ENCODE assay signal across 12 mouse cellular contexts in the genomic region with DNA sequence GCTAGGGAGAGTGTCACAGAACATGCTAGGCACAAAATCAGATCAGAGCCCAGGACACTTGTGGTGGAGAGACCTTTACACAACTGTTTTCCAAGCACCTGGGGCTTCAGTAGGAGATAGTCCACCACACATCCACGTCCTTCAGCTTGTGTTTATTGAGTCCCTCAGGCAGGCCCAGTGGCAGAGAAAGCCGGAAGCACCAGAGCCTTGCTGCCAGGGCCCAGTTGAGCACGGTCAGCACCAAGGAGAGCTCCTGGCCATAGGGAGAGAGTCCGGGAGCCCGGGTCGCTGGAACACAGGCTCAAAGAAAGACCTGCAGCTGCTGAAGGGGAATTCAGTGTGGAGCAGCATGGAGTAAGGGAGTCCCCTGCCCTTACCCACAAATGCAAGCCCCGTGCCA. TPM values are rescaled to one million over a fixed set of nuclear protein-coding genes. Genes with fewer than 3 reads are reported as not detected.
DNase-seq lines count a peak whose midpoint lies in the region; ATAC-seq lines count a peak whose summit lies in the region.
"Had no signal": no experiment of that assay in that cellular context is flagged by ENCODE, and none has a peak within 500 bp of the region (broad histone marks: within the 10 kb centered on the region; RNA-seq: fewer than 3 reads in every experiment).

No protein-coding gene starts in this region.

- ATAC-seq in limb, embryonic 11.5 days (ENCODE audit: insufficient number of reproducible peaks, low FRiP score, low TSS enrichment, low read depth), result no peak
- no peak for ATAC-seq in megakaryocyte-erythroid progenitor cell, adult 5-6 weeks (replicated peaks; ENCODE audit: low FRiP score, low TSS enrichment, poor library complexity, severe bottlenecking)

- H3K27ac ChIP-seq in limb, embryonic 11.5 days (replicated peaks; ENCODE audit: low read depth, low read length), result no peak overlapping the region
- H3K27ac ChIP-seq: heart, embryonic 13.5 days; liver, embryonic 14.5 days had no signal

- no peaks in the 10 kb centered on the region for H3K36me3 ChIP-seq in limb, embryonic 11.5 days (ENCODE audit: control insufficient read depth, insufficient read depth, low read length)
- H3K36me3 ChIP-seq: heart, embryonic 13.5 days had no signal

- WGBS in limb, embryonic 11.5 days, result 5% methylated on average over 7 of the region's 7 CpGs

- H3K4me3 ChIP-seq in limb, embryonic 11.5 days (ENCODE audit: low read depth, low read length), result no peak overlapping the region
- H3K4me3 ChIP-seq: heart, embryonic 13.5 days had no signal

- H3K9me3 ChIP-seq in limb, embryonic 11.5 days (ENCODE audit: control insufficient read depth, low read length), result no peaks in the 10 kb centered on the region
- H3K9me3 ChIP-seq: heart, embryonic 13.5 days had no signal

- no peak overlapping the region for H3K4me2 ChIP-seq in limb, embryonic 11.5 days (ENCODE audit: low read depth, severe bottlenecking)
- H3K4me2 ChIP-seq: heart, embryonic 13.5 days had no signal

- DNase-seq in heart, postnatal 4 days, result peak; percentile 81
- DNase-seq in heart, adult 18-20 months, result no peak
- peak; percentile 58 for DNase-seq in 3T3-L1 (ENCODE audit: low read depth, low spot score)
- peak; percentile 68 for DNase-seq in adrenal gland, postnatal 25 days
- DNase-seq in limb, embryonic 11.5 days (ENCODE audit: low spot score), result peak; percentile 90
- DNase-seq in left cerebral cortex, adult 9 months (ENCODE audit: low spot score in 2 of 2), result no peak
- DNase-seq in natural killer cell, adult 2 months (ENCODE audit: low spot score in 2 of 2), result no peak
- DNase-seq: cerebellum, postnatal 10 days; right cerebral cortex, adult 18-20 months had no signal

- no peaks in the 10 kb centered on the region for H3K4me1 ChIP-seq in limb, embryonic 11.5 days (ENCODE audit: control insufficient read depth, insufficient read depth, low read length)

- no peaks in the 10 kb centered on the region for H3K27me3 ChIP-seq in limb, embryonic 11.5 days (ENCODE audit: control insufficient read depth, insufficient read depth, low read length)

- no peak overlapping the region for H3K9ac ChIP-seq in limb, embryonic 11.5 days (ENCODE audit: low read length)
- H3K9ac ChIP-seq: heart, embryonic 13.5 days; liver, embryonic 14.5 days had no signal

RNA-seq across cellular contexts. Expression of a gene that starts 15.8 kb away (rescaled TPM):
- not detected for total RNA-seq in heart, postnatal 4 days (2021)
- total RNA-seq in heart, adult 18-20 months (2021), result not detected
- 0.33 and 0.52 TPM in 2 replicates for total RNA-seq in adrenal gland, postnatal 25 days (2021)
- 0.07 and 0.11 TPM in 2 replicates for polyA plus RNA-seq in limb, embryonic 11.5 days (2014; fragmentation: Nextera tagmentation; extraction: Ambion mirVana)
- total RNA-seq in megakaryocyte-erythroid progenitor cell, adult 5-6 weeks (2014; fragmentation: Nextera tagmentation), result not detected in 2 replicates
- not detected in 2 replicates for total RNA-seq in megakaryocyte-erythroid progenitor cell, adult 5-6 weeks (2017)
- polyA plus RNA-seq: heart, embryonic 13.5 days; liver, embryonic 14.5 days had no signal

RNA-seq across cellular contexts. Expression of a gene that starts 33.2 kb away (rescaled TPM):
- total RNA-seq in heart, postnatal 4 days (2021), result 10 to 100 TPM; 19.6 to 20.8 TPM
- total RNA-seq in heart, adult 18-20 months (2021), result 10 to 100 TPM; 17.2 to 28.6 TPM
- 20.3 and 21.4 TPM in 2 replicates for total RNA-seq in adrenal gland, postnatal 25 days (2021)
- polyA plus RNA-seq in limb, embryonic 11.5 days (2014; fragmentation: Nextera tagmentation; extraction: Ambion mirVana), result 51.8 and 53.8 TPM in 2 replicates
- total RNA-seq in megakaryocyte-erythroid progenitor cell, adult 5-6 weeks (2014; fragmentation: Nextera tagmentation), result not detected in 2 replicates
- total RNA-seq in megakaryocyte-erythroid progenitor cell, adult 5-6 weeks (2017), result not detected in 2 replicates

Comparison
In these comparisons a context has a peak if more than half of its experiments do, and no peak if none do; other contexts are left out.
1. DNase-seq: peak in heart, postnatal 4 days (single experiment), 3T3-L1 (single experiment), adrenal gland, postnatal 25 days (single experiment) and limb, embryonic 11.5 days (single experiment); none in heart, adult 18-20 months (0 of 2), left cerebral cortex, adult 9 months (0 of 2) and natural killer cell, adult 2 months (0 of 2).
2. RNA of a gene that starts 33.2 kb away (total RNA-seq): 17.2 to 28.6 TPM in heart, adult 18-20 months, 20.3 to 21.4 TPM in adrenal gland, postnatal 25 days and 19.6 to 20.8 TPM in heart, postnatal 4 days; not detected in megakaryocyte-erythroid progenitor cell, adult 5-6 weeks; every median in the first group is over 10 times any median in the second.